Mouse (Mus musculus) liver, embryonic 14.5 days (tissue): ENCODE measurements around the gene Auh.

Source experiments
- CTCF ChIP-seq: IDR thresholded peaks from 2 replicates; pipeline ENCODE4 v1.5.1; 2016; ENCODE audit warnings: antibody characterized with exemption, low read depth, control low read depth
- EP300 ChIP-seq: IDR thresholded peaks from 2 replicates; pipeline ENCODE4 v1.6.1; 2016; ENCODE audit warnings: antibody characterized with exemption, low read depth

DNA sequence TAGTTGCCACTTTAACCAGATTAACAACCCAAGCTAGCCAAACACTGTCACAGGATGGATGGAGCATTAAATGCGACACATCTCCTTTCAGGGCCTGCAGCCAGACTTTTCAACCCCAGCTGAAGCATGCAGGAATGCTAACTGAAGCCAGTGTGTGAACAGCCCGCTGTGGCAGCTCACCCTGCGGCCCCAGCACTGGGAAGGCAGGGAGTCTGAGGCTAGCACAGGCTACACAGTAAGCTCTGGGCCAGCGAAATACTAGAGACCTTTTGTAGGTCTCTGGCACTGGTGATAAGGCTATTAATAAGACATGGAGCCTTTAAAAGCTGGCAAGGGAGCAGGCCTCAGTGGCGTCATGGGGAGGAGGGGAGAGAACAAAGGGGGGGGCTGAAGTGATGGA lies 49.1 kb downstream of the Auh start:
- TF ChIP-seq EP300 (no peak), CTCF (no peak)
